Mouse (Mus musculus) adrenal gland, postnatal 36 days (tissue): ENCODE data around the gene Coq4. TPM values are rescaled to one million over a fixed set of nuclear protein-coding genes. Genes with fewer than 3 reads are reported as not detected.

Source experiments
- DNase-seq, 2 experiments: peaks; one replicate each; pipeline ENCODE4 v3.0.0; 2021; ENCODE audit warnings: mixed read lengths in 1 of 2
- total RNA-seq, 2 experiments: library from RNA; stranded (reverse); gene quantifications; 2 replicates each; pipeline ENCODE4 v1.2.3; 2021

The Coq4 gene
- total RNA-seq, 2 experiments from 2014 or later, result 16.9 to 21.7 TPM

GRCm38 (mm10) chr2:29792772-29793487 lies 5.6 kb downstream of the Coq4 start:
- DNase-seq, result no peak

GRCm38 (mm10) chr2:29802075-29802826 lies 15.0 kb downstream of the Coq4 start, which contains the start of gene Slc27a4:
Slc27a4 (plus strand) TSS chr2:29802634.
- peak; percentile 99 for DNase-seq

GRCm38 (mm10) chr2:29802827-29803201 lies 15.5 kb downstream of the Coq4 start:
- DNase-seq, result no peak

- peak; percentile 30 to 45 for DNase-seq
These were observed 16.1 kb downstream of the Coq4 start for GRCm38 (mm10) chr2:29803400-29803831.

- DNase-seq, result no peak
These were observed 28.5 kb downstream of the Coq4 start for GRCm38 (mm10) chr2:29815678-29816371.

- peak; percentile 83 to 88 for DNase-seq
These were observed 30.3 kb downstream of the Coq4 start for GRCm38 (mm10) chr2:29817426-29818232.

GRCm38 (mm10) chr2:29819363-29819762 lies 32.1 kb downstream of the Coq4 start:
- no peak for DNase-seq

GRCm38 (mm10) chr2:29820025-29820817 lies 32.9 kb downstream of the Coq4 start, which contains the start of gene Urm1:
Urm1 (plus strand) TSS chr2:29820075.
- DNase-seq, result peak; percentile 61 to 76

GRCm38 (mm10) chr2:29826318-29826925 lies 39.1 kb downstream of the Coq4 start:
- DNase-seq, result no peak

GRCm38 (mm10) chr2:29826926-29827708 lies 39.8 kb downstream of the Coq4 start:
- peak; percentile 96 for DNase-seq

GRCm38 (mm10) chr2:29827709-29828024 lies 40.4 kb downstream of the Coq4 start:
- no peak for DNase-seq

GRCm38 (mm10) chr2:29831106-29831505 lies 43.8 kb downstream of the Coq4 start:
- no peak for DNase-seq

GRCm38 (mm10) chr2:29833796-29834195 lies 46.5 kb downstream of the Coq4 start:
- DNase-seq, result no peak

GRCm38 (mm10) chr2:29835391-29835899 lies 48.2 kb downstream of the Coq4 start:
- no peak for DNase-seq

- DNase-seq, result no peak
These were observed 52.2 kb downstream of the Coq4 start for GRCm38 (mm10) chr2:29839460-29839859.

GRCm38 (mm10) chr2:29843231-29844105 lies 56.2 kb downstream of the Coq4 start:
- no peak for DNase-seq

- no peak for DNase-seq
These were observed 56.8 kb downstream of the Coq4 start for GRCm38 (mm10) chr2:29844115-29844514.

- DNase-seq, result no peak
These were observed 57.4 kb downstream of the Coq4 start for GRCm38 (mm10) chr2:29844661-29845060.

- DNase-seq, result no peak
These were observed 58.3 kb downstream of the Coq4 start for GRCm38 (mm10) chr2:29845636-29846035.
